In the genomic region with DNA sequence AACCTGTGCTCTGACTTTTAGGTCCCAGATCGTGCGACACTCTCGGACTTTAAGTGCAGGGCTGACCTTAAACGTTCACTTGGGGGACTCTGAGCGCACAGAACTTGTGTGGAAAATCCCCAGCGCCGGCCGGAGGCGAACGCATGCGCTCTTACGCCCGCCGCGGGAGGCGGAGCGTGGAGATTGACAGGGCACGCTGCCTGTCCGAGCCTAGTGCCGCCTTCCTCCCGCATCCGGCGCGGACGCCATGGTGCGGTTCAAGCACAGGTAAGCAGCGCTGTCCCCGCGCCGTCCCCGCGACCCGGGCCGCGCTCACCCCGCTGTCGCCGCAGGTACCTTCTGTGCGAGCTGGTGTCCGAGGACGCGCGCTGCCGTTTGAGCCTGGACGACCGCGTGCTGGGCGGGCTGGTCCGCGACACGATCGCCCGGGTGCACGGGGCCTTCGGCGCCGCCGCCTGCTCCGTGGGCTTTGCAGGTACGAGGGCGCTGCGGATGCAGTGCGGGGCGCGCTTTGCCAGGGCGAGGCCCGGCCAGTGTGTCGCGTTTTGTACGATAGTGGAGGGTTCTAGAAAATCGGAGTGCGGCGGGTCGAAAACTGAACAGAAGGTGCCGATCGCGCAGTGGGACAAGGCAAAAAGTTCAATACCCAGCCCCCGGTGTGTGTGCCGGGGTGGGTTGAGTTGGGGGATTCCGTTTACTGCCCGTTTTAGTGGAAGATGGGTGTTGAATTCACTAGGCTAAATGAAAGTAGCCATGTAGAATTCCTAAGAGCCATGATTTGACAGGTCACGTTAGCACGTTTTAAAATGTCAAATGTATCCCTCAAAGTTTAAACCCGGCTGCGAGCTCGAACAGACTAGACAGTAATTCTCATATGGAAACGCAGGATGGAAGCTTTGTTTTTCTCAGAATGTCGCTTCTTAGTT, we compare ENCODE assay signal across 8 mouse cellular contexts. TPM values are rescaled to one million over a fixed set of nuclear protein-coding genes. Genes with fewer than 3 reads are reported as not detected.
DNase-seq lines count a peak whose midpoint lies in the region; ATAC-seq and TF ChIP-seq lines count a peak whose summit lies in the region.

No protein-coding gene starts in this region.

- H3K4me2 ChIP-seq in lung, postnatal 0 days (replicated peaks; ENCODE audit: low read depth, low read length), result peak overlapping the region; percentile 98

- ATAC-seq in lung, postnatal 0 days, result peak; percentile 86

- peak; percentile 64 to 95 for TF ChIP-seq POLR2A in MEL (IDR thresholded peaks at IDR 0.05; ENCODE audit: control insufficient read depth in 1 of 2, insufficient read depth in 1 of 2, low read depth in 1 of 2, low read length in 2 of 2, poor library complexity in 1 of 2)
- TF ChIP-seq POLR2A in cerebellum, adult 2 months (IDR thresholded peaks at IDR 0.05; ENCODE audit: borderline replicate concordance, insufficient read depth, low read length), result peak; percentile 99

- TF ChIP-seq EP300 in MEL (IDR thresholded peaks at IDR 0.05; ENCODE audit: low read depth in 1 of 2, low read length in 2 of 2), result 0 out of 4 replicates have a peak, but pooled peaks of 1 of the 2 experiments have one; percentile 4
- no peak for TF ChIP-seq EP300 in lung, postnatal 0 days (IDR thresholded peaks at IDR 0.05)

- peak overlapping the region; percentile 91 for H3K9ac ChIP-seq in MEL (ENCODE audit: control insufficient read depth, low read depth, low read length, poor library complexity, severe bottlenecking)
- H3K9ac ChIP-seq in lung, postnatal 0 days (replicated peaks; ENCODE audit: low read depth), result peak overlapping the region; percentile 57

- peak overlapping the region; percentile 80 for H3K27ac ChIP-seq in MEL (ENCODE audit: control insufficient read depth, low read depth, low read length)
- peak overlapping the region; percentile 52 for H3K27ac ChIP-seq in cerebellum, adult 2 months (ENCODE audit: insufficient read depth, low read length)
- H3K27ac ChIP-seq in hindbrain, embryonic 10.5 days, result peak overlapping the region; percentile 82
- H3K27ac ChIP-seq in lung, postnatal 0 days (ENCODE audit: low read length), result peak overlapping the region; percentile 33; the same call in 1 of the 2 replicates

- H3K79me2 ChIP-seq in MEL (ENCODE audit: control insufficient read depth, insufficient read depth, low read length, poor library complexity), result peaks cover 9% of the 10 kb centered on the region

- no peak; the same call in 1 of the 2 replicates for TF ChIP-seq RAD21 in MEL (IDR thresholded peaks at IDR 0.05; ENCODE audit: low read depth, low read length)

- H3K36me3 ChIP-seq in MEL (ENCODE audit: control insufficient read depth in 1 of 2, insufficient read depth in 2 of 2, low read length in 2 of 2), result peaks cover 3 to 13% of the 10 kb centered on the region in 2 experiments
- peaks cover 35% of the 10 kb centered on the region for H3K36me3 ChIP-seq in hindbrain, embryonic 10.5 days
- peaks cover 25% of the 10 kb centered on the region; the same call in 1 of the 2 replicates for H3K36me3 ChIP-seq in lung, postnatal 0 days (ENCODE audit: insufficient read depth, low read length)

- peak; percentile 93 for DNase-seq in MEL (ENCODE audit: low read depth, low spot score)
- peak; percentile 95 to 96 for DNase-seq in cerebellum, adult 2 months
- peak; percentile 91 for DNase-seq in forelimb bud, embryonic 11.5 days (ENCODE audit: low read depth, low spot score)
- peak; percentile 90 for DNase-seq in hindbrain, embryonic 10.5 days (ENCODE audit: low spot score)
- peak; percentile 90 for DNase-seq in layer of hippocampus, adult 9-11 months
- peak; percentile 95 for DNase-seq in lung, postnatal 0 days (ENCODE audit: low spot score)
- peak; percentile 86 for DNase-seq in ovary, postnatal 14 days (ENCODE audit: low spot score)
- peak; percentile 95 for DNase-seq in thymus, postnatal 14 days

- H3K4me1 ChIP-seq in MEL (ENCODE audit: control insufficient read depth in 1 of 2, insufficient read depth in 2 of 2, low read length in 2 of 2), result peaks cover 3 to 17% of the 10 kb centered on the region in 2 experiments; a peak in 2 of 4 replicates
- H3K4me1 ChIP-seq in cerebellum, adult 2 months (ENCODE audit: control insufficient read depth, insufficient read depth, low read length), result no peaks in the 10 kb centered on the region; the same call in 1 of the 2 replicates
- peaks cover 31% of the 10 kb centered on the region for H3K4me1 ChIP-seq in hindbrain, embryonic 10.5 days (replicated peaks)
- peaks cover 7% of the 10 kb centered on the region; the same call in 1 of the 2 replicates for H3K4me1 ChIP-seq in lung, postnatal 0 days (ENCODE audit: insufficient read depth, low read depth, low read length)

- no peaks in the 10 kb centered on the region for H3K27me3 ChIP-seq in MEL (ENCODE audit: control insufficient read depth in 1 of 2, insufficient read depth in 2 of 2, low read length in 2 of 2)
- no peaks in the 10 kb centered on the region for H3K27me3 ChIP-seq in cerebellum, adult 2 months (ENCODE audit: control insufficient read depth, insufficient read depth, low read length)
- H3K27me3 ChIP-seq in hindbrain, embryonic 10.5 days (ENCODE audit: insufficient read depth, poor library complexity, severe bottlenecking), result peaks cover 57% of the 10 kb centered on the region
- no peaks in the 10 kb centered on the region for H3K27me3 ChIP-seq in lung, postnatal 0 days (replicated peaks; ENCODE audit: insufficient read depth, low read length)

- no peak for TF ChIP-seq CTCF in MEL (IDR thresholded peaks at IDR 0.05 in 2 of 3, conservative IDR thresholded peaks at IDR 0.05 in 1 of 3; ENCODE audit: control insufficient read depth in 1 of 3, insufficient read depth in 1 of 3, low read depth in 2 of 3, low read length in 3 of 3, poor library complexity in 1 of 3, severe bottlenecking in 1 of 3)
- TF ChIP-seq CTCF in cerebellum, adult 2 months (IDR thresholded peaks at IDR 0.05; ENCODE audit: borderline replicate concordance, insufficient read depth, low read depth, low read length), result no peak
- no peak for TF ChIP-seq CTCF in lung, postnatal 0 days (IDR thresholded peaks at IDR 0.05)

- WGBS in cerebellum, adult 2 months, result under 1% methylated on average over 88 of the region's 88 CpGs
- under 1% methylated on average over 88 of the region's 88 CpGs for WGBS in hindbrain, embryonic 10.5 days
- under 1% methylated on average over 88 of the region's 88 CpGs for WGBS in lung, postnatal 0 days

- H3K4me3 ChIP-seq in MEL (ENCODE audit: control insufficient read depth in 1 of 2, insufficient read depth in 1 of 2, low read depth in 2 of 2, low read length in 2 of 2), result peak overlapping the region; percentile 84 to 95
- H3K4me3 ChIP-seq in cerebellum, adult 2 months (replicated peaks; ENCODE audit: insufficient read depth, low read depth, low read length), result peak overlapping the region; percentile 83
- peak overlapping the region; percentile 81 for H3K4me3 ChIP-seq in hindbrain, embryonic 10.5 days
- H3K4me3 ChIP-seq in lung, postnatal 0 days (ENCODE audit: low read depth, low read length), result peak overlapping the region; percentile 81

- H3K9me3 ChIP-seq in MEL (replicated peaks; ENCODE audit: insufficient read depth, low read length), result no peaks in the 10 kb centered on the region
- no peaks in the 10 kb centered on the region for H3K9me3 ChIP-seq in hindbrain, embryonic 10.5 days
- H3K9me3 ChIP-seq in lung, postnatal 0 days (ENCODE audit: low read length), result no peaks in the 10 kb centered on the region

TF ChIP-seq in MEL, 35 proteins besides CTCF, POLR2A, EP300 and RAD21 (continues in another document):
- TF ChIP-seq MAFK (IDR thresholded peaks at IDR 0.05; ENCODE audit: borderline replicate concordance, low read depth, low read length) (no peak), MXI1 (IDR thresholded peaks at IDR 0.05; ENCODE audit: low read depth, low read length) (peak; percentile 99), USF2 (IDR thresholded peaks at IDR 0.05; ENCODE audit: borderline replicate concordance in 1 of 2, insufficient read depth in 1 of 2, low read depth in 1 of 2, low read length in 2 of 2) (no peak), GATA1 (IDR thresholded peaks at IDR 0.05; ENCODE audit: low read depth, low read length) (no peak), ETS1 (IDR thresholded peaks at IDR 0.05; ENCODE audit: low read depth, low read length) (peak; percentile 23; the same call in 1 of the 2 replicates), SMC3 (IDR thresholded peaks at IDR 0.05; ENCODE audit: low read depth, low read length) (0 out of 2 replicates have a peak, but pooled peaks have one; percentile 16), TAL1 (IDR thresholded peaks at IDR 0.05; ENCODE audit: low read length) (no peak)

RNA-seq across cellular contexts. Expression of gene Pop5, which starts 2.4 kb away (rescaled TPM):
- total RNA-seq in MEL (2012; rRNA removed), result 166 and 208 TPM in 2 replicates
- 100 to 1,000 TPM; 103 to 388 TPM for polyA plus RNA-seq in MEL (2012; ENCODE audit: insufficient read depth in 1 of 2, insufficient read length in 2 of 2, low read depth in 1 of 2, low replicate concordance in 2 of 2, missing spikeins in 1 of 2)
- 168 and 177 TPM in 2 replicates for polyA plus RNA-seq in cerebellum, adult 2 months (2012; rRNA removed)
- 104 and 114 TPM in 2 replicates for polyA plus RNA-seq in hindbrain, embryonic 10.5 days (2016; fragmentation: Nextera tagmentation; extraction: Ambion mirVana)
- 77.6 and 78.8 TPM in 2 replicates for polyA plus RNA-seq in lung, postnatal 0 days (2015; fragmentation: Nextera tagmentation; extraction: Ambion mirVana)

RNA-seq across cellular contexts. Expression of gene Rnf10, which starts 34.6 kb away (rescaled TPM):
- total RNA-seq in MEL (2012; rRNA removed), result 44.4 and 57.3 TPM in 2 replicates
- polyA plus RNA-seq in MEL (2012; ENCODE audit: insufficient read depth in 1 of 2, insufficient read length in 2 of 2, low read depth in 1 of 2, low replicate concordance in 2 of 2, missing spikeins in 1 of 2), result 100 to 1,000 TPM; 165 to 254 TPM
- 141 and 151 TPM in 2 replicates for polyA plus RNA-seq in cerebellum, adult 2 months (2012; rRNA removed)
- 132 and 172 TPM in 2 replicates for polyA plus RNA-seq in hindbrain, embryonic 10.5 days (2016; fragmentation: Nextera tagmentation; extraction: Ambion mirVana)
- 98.5 and 104 TPM in 2 replicates for polyA plus RNA-seq in lung, postnatal 0 days (2015; fragmentation: Nextera tagmentation; extraction: Ambion mirVana)

RNA-seq across cellular contexts. Expression of gene Coq5, which starts 41.4 kb away (rescaled TPM):
- total RNA-seq in MEL (2012; rRNA removed), result 39.7 and 43.3 TPM in 2 replicates
- polyA plus RNA-seq in MEL (2012; ENCODE audit: insufficient read depth in 1 of 2, insufficient read length in 2 of 2, low read depth in 1 of 2, low replicate concordance in 2 of 2, missing spikeins in 1 of 2), result 10 to 100 TPM in 1 of 2 experiments, not detected in 1; 40.5 TPM
- 39.5 and 39.8 TPM in 2 replicates for polyA plus RNA-seq in cerebellum, adult 2 months (2012; rRNA removed)
- polyA plus RNA-seq in hindbrain, embryonic 10.5 days (2016; fragmentation: Nextera tagmentation; extraction: Ambion mirVana), result 49.6 and 55.1 TPM in 2 replicates
- 18.9 and 19.4 TPM in 2 replicates for polyA plus RNA-seq in lung, postnatal 0 days (2015; fragmentation: Nextera tagmentation; extraction: Ambion mirVana)

RNA-seq across cellular contexts. Expression of gene Cabp1, which starts 43.9 kb away (rescaled TPM):
- total RNA-seq in MEL (2012; rRNA removed), result 0.35 and 0.52 TPM in 2 replicates
- 1 to 10 TPM in 1 of 2 experiments, not detected in 1; 1.7 TPM for polyA plus RNA-seq in MEL (2012; ENCODE audit: insufficient read depth in 1 of 2, insufficient read length in 2 of 2, low read depth in 1 of 2, low replicate concordance in 2 of 2, missing spikeins in 1 of 2)
- polyA plus RNA-seq in cerebellum, adult 2 months (2012; rRNA removed), result 278 and 294 TPM in 2 replicates
- 2.3 and 6.1 TPM in 2 replicates for polyA plus RNA-seq in hindbrain, embryonic 10.5 days (2016; fragmentation: Nextera tagmentation; extraction: Ambion mirVana)
- polyA plus RNA-seq in lung, postnatal 0 days (2015; fragmentation: Nextera tagmentation; extraction: Ambion mirVana), result 0.90 and 1.1 TPM in 2 replicates

Comparison
In these comparisons a context has a peak if more than half of its experiments do, and no peak if none do; other contexts are left out.
1. Peak in every context shown above with its lines: DNase-seq, ATAC-seq, H3K4me3 ChIP-seq and H3K27ac ChIP-seq.